Mouse (Mus musculus) cortical plate, adult 2 months (tissue): ENCODE results near the gene Fam118a.

ENCODE experiments used
- CTCF ChIP-seq: fragments of 200-500 bp; IDR thresholded peaks from 2 replicates; pipeline ENCODE4 v1.5.1; 2011; ENCODE audit warnings: mild to moderate bottlenecking, control low read depth, low read length; ENCODE audit not compliant: insufficient read depth; ENCODE audit errors: extremely low read depth
- POLR2A ChIP-seq: fragments of 200-500 bp; IDR thresholded peaks from 2 replicates; pipeline ENCODE4 v1.6.1; 2011; ENCODE audit warnings: mild to moderate bottlenecking, low read length, control low read depth; ENCODE audit not compliant: insufficient read depth; ENCODE audit errors: extremely low read depth

GRCm38 (mm10) chr15:85027740-85028139 lies 1.0 kb upstream of the Fam118a start:
- TF ChIP-seq CTCF (no peak), POLR2A (no peak)
